Mouse (Mus musculus) neutrophil, adult 59 days (primary cell): ENCODE measurements around the gene Nxf2. TPM values are rescaled to one million over a fixed set of nuclear protein-coding genes. Genes with fewer than 3 reads are reported as not detected.

Experiments
- total RNA-seq, 2 experiments: library from RNA; stranded (reverse); gene quantifications; 1 replicate in 1 of 2; 2 replicates in 1 of 2; pipeline ENCODE4 v1.2.4; 2023

Nxf2 gene
- total RNA-seq: under 1 TPM in 1 of 2 experiments, not detected in 1; 0.22 TPM

DNA sequence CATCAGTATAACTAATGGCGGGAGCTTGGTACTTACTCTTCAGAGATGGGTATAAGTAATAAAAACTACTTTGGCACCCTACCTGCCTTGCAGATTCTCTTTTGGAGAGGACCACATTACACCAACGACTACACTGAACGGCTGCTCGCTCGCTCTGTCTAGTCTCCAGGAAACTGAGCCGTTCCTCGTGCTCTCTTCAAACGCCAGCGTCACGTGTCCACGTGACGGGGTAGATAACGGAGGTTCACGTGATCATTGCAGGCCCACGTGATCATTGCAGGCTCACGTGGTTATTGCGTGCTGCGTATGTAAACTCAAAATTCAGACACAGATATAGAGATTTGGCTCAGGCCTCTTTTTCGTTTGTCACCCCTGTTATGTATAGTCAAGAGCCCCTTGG, at the start of gene Nxf2:
Gene Nxf2 (minus strand): TSS at position 209 of the 400 bp plus-strand sequence.

GRCm38 (mm10) chrX:135008720-135009470, 44.3 kb upstream of the Nxf2 start, which contains the start of gene Zmat1:
Gene Zmat1, minus strand, starts transcription at chrX:135009209.

Other genes starting within 250 kb of the Nxf2 start
- under 1 TPM; 0.15 to 0.84 TPM for gene Armcx1, start 246.8 kb downstream of the Nxf2 start, total RNA-seq
- gene Armcx6, start 213.3 kb downstream of the Nxf2 start, total RNA-seq: under 1 TPM; 0.51 to 0.64 TPM
- 10 to 100 TPM; 10.7 to 11.9 TPM for gene Armcx3, start 208.2 kb downstream of the Nxf2 start, total RNA-seq
- 1 to 10 TPM; 1.8 to 2.2 TPM for gene Armcx2, start 155.5 kb downstream of the Nxf2 start, total RNA-seq
- gene Zmat1, start 44.5 kb upstream of the Nxf2 start, total RNA-seq: 1 to 10 TPM; 3.0 to 3.4 TPM
- not detected for gene Gm15023, start 212.9 kb upstream of the Nxf2 start, total RNA-seq
- gene Tceal6, start 245.9 kb upstream of the Nxf2 start, total RNA-seq: not detected